Mouse (Mus musculus): ENCODE measurements around the gene Pcolce. TPM values are rescaled to one million over a fixed set of nuclear protein-coding genes. Genes with fewer than 3 reads are reported as not detected.
A peak's percentile ranks its signal among the peaks of the same experiment; 100 is the strongest.

The Pcolce gene
- polyA plus RNA-seq, 1 experiment from 2014 or later, result 51.8 TPM

DNA sequence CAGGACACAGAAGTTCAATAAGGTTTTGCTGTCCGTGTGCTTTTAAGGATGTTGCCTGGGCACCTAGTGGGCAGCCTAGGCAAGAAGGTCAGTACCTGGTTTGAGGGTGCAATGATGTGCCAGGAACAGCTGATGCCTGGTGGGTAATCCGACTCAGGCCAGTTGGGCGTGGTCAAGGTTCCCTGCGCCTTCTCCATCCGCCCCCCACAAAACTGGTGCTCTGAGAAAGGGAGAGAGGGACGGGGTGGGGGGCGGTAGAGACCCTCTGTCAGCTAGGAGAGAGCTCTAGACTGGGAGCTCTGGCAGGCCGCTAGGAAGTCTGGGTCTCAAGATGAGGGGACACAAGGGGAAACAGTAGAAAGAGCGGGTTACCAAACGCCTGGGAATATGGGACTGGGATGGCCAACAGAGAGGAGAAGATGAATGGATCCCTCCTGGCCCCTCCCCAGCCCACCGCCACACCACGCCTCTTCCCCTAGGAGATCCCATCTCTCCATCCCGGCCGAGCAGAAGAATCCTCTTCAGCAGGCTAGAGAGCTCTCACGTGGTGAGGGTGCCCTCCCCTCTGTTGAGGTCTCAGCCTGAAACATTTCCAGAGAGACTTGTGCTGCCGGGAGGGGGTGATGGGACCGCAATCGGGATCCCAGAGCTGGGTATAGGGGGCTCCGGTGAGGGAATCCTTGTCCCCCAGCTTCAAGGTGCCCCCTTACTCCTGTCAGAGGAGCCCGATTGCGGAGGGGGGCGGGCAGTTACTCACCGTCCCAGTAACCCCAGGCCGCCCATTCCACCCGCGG, 5.5 kb downstream of the Pcolce start:
- 12% methylated on average over 26 of the region's 26 CpGs for WGBS
- Histone ChIP-seq H3K9ac (0 out of 2 replicates have a peak overlapping the region, but pooled peaks have one; percentile 30), H3K4me2 (replicated peaks) (peak overlapping the region; percentile 50), H3K36me3 (0 out of 2 replicates have a peak, but pooled peaks cover 3% of the 10 kb centered on the region), H3K27me3 (replicated peaks) (peaks cover 20% of the 10 kb centered on the region; the same call in 1 of the 2 replicates), H3K4me1 (peaks cover 34% of the 10 kb centered on the region), H3K4me3 (no peak overlapping the region), H3K27ac (no peak overlapping the region), H3K9me3 (no peaks in the 10 kb centered on the region)
- ATAC-seq (ENCODE audit: low FRiP score, low read depth), result no peak

GRCm38 (mm10) chr5:137601365-137601729, 12.2 kb downstream of the Pcolce start:
- Histone ChIP-seq H3K4me1 (peaks cover 29% of the 10 kb centered on the region), H3K4me3 (peak overlapping the region; percentile 64), H3K9ac (peak overlapping the region; percentile 45), H3K27ac (no peak overlapping the region), H3K9me3 (no peaks in the 10 kb centered on the region), H3K4me2 (replicated peaks) (peak overlapping the region; percentile 91), H3K27me3 (replicated peaks) (no peaks in the 10 kb centered on the region), H3K36me3 (0 out of 2 replicates have a peak, but pooled peaks cover 15% of the 10 kb centered on the region)
- under 1% methylated on average over 22 of the region's 22 CpGs for WGBS
- no peak for ATAC-seq (ENCODE audit: low FRiP score, low read depth)

DNA sequence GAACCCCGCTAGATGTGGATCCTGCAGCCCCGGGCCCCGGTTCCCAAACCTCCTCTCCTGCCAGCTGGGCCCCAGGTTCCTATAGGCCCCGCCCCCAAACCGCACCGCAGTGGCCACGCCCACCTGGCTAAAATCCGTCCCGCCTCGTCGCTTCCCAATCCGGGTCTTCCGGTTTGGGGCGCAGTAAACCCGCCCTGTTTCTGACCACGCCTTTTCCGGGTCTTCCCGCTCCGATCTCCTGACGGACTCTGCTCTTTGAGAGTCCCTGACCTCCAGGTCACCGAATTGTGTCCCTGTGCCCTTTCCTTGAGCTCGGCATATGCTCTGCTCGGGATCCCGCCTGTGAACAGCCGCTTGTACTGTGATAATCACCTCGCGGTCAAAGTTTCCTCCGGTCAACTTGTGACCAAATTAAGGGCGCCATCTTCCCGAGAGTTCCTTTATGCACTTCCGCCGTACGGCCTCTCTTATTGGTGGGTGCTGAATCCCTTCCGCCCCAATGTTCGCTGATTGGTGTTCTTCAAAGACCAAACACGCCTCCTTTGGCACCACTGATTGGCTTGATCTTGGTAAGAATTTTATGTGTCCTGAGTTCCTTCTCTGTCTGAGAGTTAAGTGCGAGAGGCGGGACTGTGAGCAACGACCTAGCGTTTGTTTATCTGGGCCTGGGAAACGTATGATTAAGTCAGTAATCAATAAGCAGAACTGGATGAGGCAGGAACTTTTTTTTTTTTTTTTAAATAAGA, 12.8 kb downstream of the Pcolce start, which contains the start of gene Mospd3:
Gene Mospd3, minus strand, starts transcription at position 440 of the 746 bp plus-strand sequence.
- Histone ChIP-seq H3K4me2 (replicated peaks) (peak within 1 kb of the TSS; percentile 91), H3K9me3 (no peaks in the 10 kb centered on the region), H3K9ac (peak within 1 kb of the TSS; percentile 86), H3K4me1 (peaks cover 29% of the 10 kb centered on the region), H3K27ac (no peak within 1 kb of the TSS), H3K36me3 (0 out of 2 replicates have a peak, but pooled peaks cover 12% of the 10 kb centered on the region), H3K4me3 (peak within 1 kb of the TSS; percentile 64), H3K27me3 (replicated peaks) (no peaks in the 10 kb centered on the region)
- peak; percentile 94 for ATAC-seq (ENCODE audit: low FRiP score, low read depth)
- under 1% methylated on average over 41 of the region's 41 CpGs for WGBS

GRCm38 (mm10) chr5:137600281-137600618, 13.3 kb downstream of the Pcolce start:
- no peak; the same call in 1 of the 2 replicates for ATAC-seq (ENCODE audit: low FRiP score, low read depth)
- Histone ChIP-seq H3K4me1 (peaks cover 29% of the 10 kb centered on the region), H3K27ac (no peak overlapping the region), H3K9ac (peak overlapping the region; percentile 86), H3K9me3 (no peaks in the 10 kb centered on the region), H3K4me3 (peak overlapping the region; percentile 64), H3K36me3 (0 out of 2 replicates have a peak, but pooled peaks cover 12% of the 10 kb centered on the region), H3K27me3 (replicated peaks) (no peaks in the 10 kb centered on the region), H3K4me2 (replicated peaks) (peak overlapping the region; percentile 91)
- 4% methylated on average over 19 of the region's 19 CpGs for WGBS

GRCm38 (mm10) chr5:137599600-137599999, 14.0 kb downstream of the Pcolce start:
- Histone ChIP-seq H3K9me3 (no peaks in the 10 kb centered on the region), H3K4me2 (replicated peaks) (peak overlapping the region; percentile 91), H3K4me3 (peak overlapping the region; percentile 64), H3K36me3 (0 out of 2 replicates have a peak, but pooled peaks cover 12% of the 10 kb centered on the region), H3K27ac (no peak overlapping the region), H3K27me3 (replicated peaks) (no peaks in the 10 kb centered on the region), H3K9ac (peak overlapping the region; percentile 86), H3K4me1 (peaks cover 29% of the 10 kb centered on the region)
- 82% methylated on average over 9 of the region's 9 CpGs for WGBS
- no peak for ATAC-seq (ENCODE audit: low FRiP score, low read depth)

GRCm38 (mm10) chr5:137598100-137598826, 15.3 kb downstream of the Pcolce start:
- Histone ChIP-seq H3K9me3 (no peaks in the 10 kb centered on the region), H3K27me3 (replicated peaks) (no peaks in the 10 kb centered on the region), H3K4me2 (replicated peaks) (no peak overlapping the region), H3K4me3 (no peak overlapping the region), H3K9ac (no peak overlapping the region), H3K27ac (no peak overlapping the region), H3K36me3 (0 out of 2 replicates have a peak, but pooled peaks cover 12% of the 10 kb centered on the region), H3K4me1 (peaks cover 29% of the 10 kb centered on the region)
- 85% methylated on average over 2 of the region's 2 CpGs for WGBS
- ATAC-seq (ENCODE audit: low FRiP score, low read depth), result no peak

GRCm38 (mm10) chr5:137597625-137598024, 16.0 kb downstream of the Pcolce start:
- Histone ChIP-seq H3K9ac (no peak overlapping the region), H3K4me2 (replicated peaks) (no peak overlapping the region), H3K27ac (no peak overlapping the region), H3K4me3 (no peak overlapping the region), H3K4me1 (peaks cover 27% of the 10 kb centered on the region), H3K36me3 (0 out of 2 replicates have a peak, but pooled peaks cover 12% of the 10 kb centered on the region), H3K9me3 (no peaks in the 10 kb centered on the region), H3K27me3 (replicated peaks) (no peaks in the 10 kb centered on the region)
- WGBS, result 97% methylated on average over 6 of the region's 6 CpGs
- no peak for ATAC-seq (ENCODE audit: low FRiP score, low read depth)

DNA sequence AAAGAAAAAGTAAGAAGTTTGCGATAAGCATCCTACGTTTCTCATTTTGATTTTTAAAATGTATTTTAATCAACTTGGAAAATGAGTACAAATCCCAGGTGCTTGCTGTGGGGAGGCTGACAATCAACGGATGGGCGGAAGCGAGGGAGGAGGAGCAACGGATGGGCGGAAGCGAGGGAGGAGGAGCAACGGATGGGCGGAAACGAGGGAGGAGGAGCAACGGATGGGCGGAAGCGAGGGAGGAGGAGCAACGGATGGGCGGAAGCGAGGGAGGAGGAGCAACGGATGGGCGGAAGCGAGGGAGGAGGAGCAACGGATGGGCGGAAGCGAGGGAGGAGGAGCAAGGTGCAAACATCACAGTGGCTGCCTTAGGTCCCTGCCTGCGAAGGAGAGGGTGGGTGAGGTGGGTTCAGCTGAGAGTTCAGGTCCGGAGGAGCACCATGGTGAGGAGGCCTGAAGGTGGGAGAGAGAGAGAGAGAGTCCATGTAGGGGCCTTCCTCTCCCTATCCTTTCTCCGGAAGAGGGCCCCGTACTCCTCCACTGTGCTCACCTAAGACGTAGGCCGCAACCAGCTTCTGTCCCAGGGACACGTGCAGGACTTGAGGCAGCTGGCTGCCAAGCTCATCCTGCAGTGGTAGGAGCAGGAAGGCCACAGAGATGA, 16.9 kb downstream of the Pcolce start:
- Histone ChIP-seq H3K4me1 (peaks cover 22% of the 10 kb centered on the region), H3K9me3 (no peaks in the 10 kb centered on the region), H3K4me2 (replicated peaks) (peak overlapping the region; percentile 43), H3K9ac (no peak overlapping the region), H3K4me3 (no peak overlapping the region), H3K27ac (no peak overlapping the region), H3K27me3 (replicated peaks) (no peaks in the 10 kb centered on the region), H3K36me3 (0 out of 2 replicates have a peak, but pooled peaks cover 12% of the 10 kb centered on the region)
- no peak for ATAC-seq (ENCODE audit: low FRiP score, low read depth)
- 32% methylated on average over 30 of the region's 30 CpGs for WGBS

DNA sequence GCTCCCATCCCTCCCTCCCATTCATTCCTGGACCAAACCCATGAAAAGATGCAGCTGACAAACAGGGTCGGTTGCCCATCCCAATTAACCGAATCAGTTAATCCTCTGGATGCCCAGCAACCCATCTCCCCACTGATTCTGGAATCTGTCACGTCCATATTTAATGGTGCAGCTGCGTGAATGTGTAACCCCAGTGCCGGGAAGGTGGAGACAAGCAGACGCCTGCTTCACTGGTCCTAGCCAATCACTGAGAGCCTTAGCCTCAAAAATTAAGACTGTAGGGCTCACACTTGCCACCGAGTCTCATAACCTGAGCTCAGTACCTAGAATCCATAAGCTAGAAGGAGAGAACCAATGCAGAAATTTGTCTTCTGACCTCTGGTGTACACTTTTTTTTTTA, 17.7 kb downstream of the Pcolce start:
- no peak overlapping the region for H3K4me2 ChIP-seq (replicated peaks)
- peaks cover 20% of the 10 kb centered on the region for H3K4me1 ChIP-seq
- no peaks in the 10 kb centered on the region for H3K9me3 ChIP-seq
- no peak overlapping the region for H3K4me3 ChIP-seq
- no peak for ATAC-seq (ENCODE audit: low FRiP score, low read depth)
- H3K9ac ChIP-seq, result no peak overlapping the region
- 79% methylated on average over 7 of the region's 7 CpGs for WGBS
- no peak overlapping the region for H3K27ac ChIP-seq
- H3K36me3 ChIP-seq, result 0 out of 2 replicates have a peak, but pooled peaks cover 12% of the 10 kb centered on the region
- H3K27me3 ChIP-seq (replicated peaks), result no peaks in the 10 kb centered on the region

DNA sequence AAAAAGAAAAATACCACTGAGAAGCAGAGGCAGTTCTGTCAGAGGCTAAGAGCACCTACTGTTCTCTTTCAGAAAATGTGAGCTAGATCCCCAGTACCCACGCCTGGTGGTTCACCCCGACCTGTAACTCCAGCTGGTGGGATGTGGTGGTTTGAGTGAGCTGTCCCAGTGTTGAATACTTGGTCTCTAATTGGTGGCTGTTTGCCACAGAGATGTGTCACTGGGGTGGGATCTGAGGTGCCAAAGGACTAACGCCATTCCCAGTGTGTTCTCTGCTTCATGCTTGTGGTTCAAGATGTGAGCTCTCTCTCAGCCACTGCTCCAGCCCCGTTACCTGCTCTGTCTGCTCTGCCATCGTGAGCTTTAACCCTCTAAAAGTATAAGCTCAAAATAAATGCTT, 23.1 kb downstream of the Pcolce start:
- Histone ChIP-seq H3K4me3 (no peak overlapping the region), H3K27ac (no peak overlapping the region), H3K4me2 (replicated peaks) (no peak overlapping the region), H3K4me1 (no peaks in the 10 kb centered on the region), H3K36me3 (no peaks in the 10 kb centered on the region), H3K9me3 (no peaks in the 10 kb centered on the region), H3K9ac (no peak overlapping the region), H3K27me3 (replicated peaks) (no peaks in the 10 kb centered on the region)
- ATAC-seq (ENCODE audit: low FRiP score, low read depth), result no peak
- WGBS, result 79% methylated on average over 5 of the region's 5 CpGs

DNA sequence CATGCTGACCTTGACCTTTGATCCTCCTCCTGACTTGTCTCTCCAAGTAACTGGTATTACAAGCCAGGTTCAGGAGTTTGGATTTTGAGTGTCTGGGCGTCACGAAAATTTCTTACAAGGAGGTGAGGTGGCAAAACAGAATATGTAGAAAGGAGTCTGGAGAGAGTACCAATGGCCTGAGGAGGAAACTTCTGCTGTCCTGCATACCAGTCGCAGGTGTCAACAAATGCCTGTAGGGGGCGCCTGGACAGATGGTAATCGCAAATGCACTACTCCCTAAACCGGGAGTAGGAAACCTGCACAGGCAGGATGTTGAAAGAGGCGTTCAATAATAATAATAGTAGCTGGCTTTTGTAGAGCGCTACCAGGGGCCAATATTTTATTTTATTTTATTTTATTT, 28.6 kb downstream of the Pcolce start:
- ATAC-seq (ENCODE audit: low FRiP score, low read depth), result no peak
- Histone ChIP-seq H3K27me3 (replicated peaks) (peaks cover 14% of the 10 kb centered on the region), H3K4me3 (no peak overlapping the region), H3K36me3 (no peaks in the 10 kb centered on the region), H3K27ac (no peak overlapping the region), H3K4me2 (replicated peaks) (no peak overlapping the region), H3K4me1 (no peaks in the 10 kb centered on the region), H3K9ac (no peak overlapping the region), H3K9me3 (no peaks in the 10 kb centered on the region)
- 39% methylated on average over 8 of the region's 8 CpGs for WGBS

Data from neural tube, embryonic 12.5 days (tissue).